In the genomic region with DNA sequence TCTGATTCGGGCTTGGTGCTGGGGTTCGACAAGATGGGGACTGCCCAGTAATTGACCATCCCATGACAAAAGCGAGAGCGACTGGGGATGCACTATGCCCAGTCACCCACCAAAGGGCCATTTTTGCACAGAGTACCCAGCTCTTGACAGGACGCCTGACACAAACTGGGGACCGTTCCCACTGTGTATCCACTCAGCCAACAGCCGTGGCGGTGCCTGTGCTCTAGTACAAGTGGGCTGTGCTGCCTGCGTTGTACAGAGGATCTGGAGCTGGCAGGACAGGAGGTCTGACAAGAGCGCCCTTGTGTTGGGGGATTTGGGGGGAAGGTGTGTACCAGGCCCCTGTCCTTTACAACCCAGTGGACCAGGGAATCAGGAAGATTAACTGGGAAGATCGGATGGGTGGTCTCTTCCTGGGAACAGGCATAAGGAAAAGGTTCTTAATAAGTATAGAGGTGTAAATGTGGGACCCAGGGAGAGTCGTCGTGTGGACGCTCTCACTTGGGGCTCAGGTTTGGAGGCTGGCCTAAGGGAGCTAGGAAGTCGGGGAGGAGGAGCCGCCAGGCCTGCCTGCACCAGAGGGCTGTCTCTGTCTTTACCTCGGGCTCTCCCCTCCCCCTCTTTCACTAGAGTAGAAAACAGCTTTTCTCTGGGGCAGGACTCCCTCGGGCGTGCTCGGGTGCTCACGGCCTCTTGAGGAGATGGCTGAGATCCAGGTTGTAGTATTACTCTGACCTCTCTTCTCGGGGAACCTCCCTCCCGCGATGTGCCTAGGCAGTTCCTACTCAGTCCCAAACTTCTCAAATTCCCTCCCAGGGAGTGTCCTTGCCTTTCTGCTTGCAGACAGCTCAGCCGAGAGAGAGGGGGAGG, we compare ENCODE assay signal across 8 mouse cellular contexts. TPM values are rescaled to one million over a fixed set of nuclear protein-coding genes. Genes with fewer than 3 reads are reported as not detected.
DNase-seq lines count a peak whose midpoint lies in the region; ATAC-seq lines count a peak whose summit lies in the region.

No protein-coding gene starts in this region.

- peak; percentile 76 for ATAC-seq in intestine, embryonic 14.5 days (replicated peaks; ENCODE audit: low FRiP score, low TSS enrichment, low read depth)
- peak; percentile 67 for ATAC-seq in limb, embryonic 13.5 days (ENCODE audit: low FRiP score, low read depth)
- peak; percentile 31 for ATAC-seq in midbrain, embryonic 12.5 days (ENCODE audit: low FRiP score, low read depth)
- ATAC-seq in stomach, embryonic 14.5 days (ENCODE audit: insufficient number of reproducible peaks, insufficient read depth, low FRiP score, low read depth), result peak; percentile 66

- peak overlapping the region; percentile 47 for H3K4me3 ChIP-seq in intestine, embryonic 14.5 days (ENCODE audit: low read depth, low read length)
- peak overlapping the region; percentile 58 for H3K4me3 ChIP-seq in limb, embryonic 13.5 days
- H3K4me3 ChIP-seq in midbrain, embryonic 12.5 days, result peak overlapping the region; percentile 56
- H3K4me3 ChIP-seq in stomach, embryonic 14.5 days (ENCODE audit: low read depth, low read length), result peak overlapping the region; percentile 53

- H3K27me3 ChIP-seq in intestine, embryonic 14.5 days (replicated peaks; ENCODE audit: control insufficient read depth, insufficient read depth, low read length), result no peaks in the 10 kb centered on the region
- no peaks in the 10 kb centered on the region for H3K27me3 ChIP-seq in limb, embryonic 13.5 days
- H3K27me3 ChIP-seq in midbrain, embryonic 12.5 days, result peaks cover 19% of the 10 kb centered on the region
- no peaks in the 10 kb centered on the region for H3K27me3 ChIP-seq in stomach, embryonic 14.5 days (ENCODE audit: control insufficient read depth, insufficient read depth, low read length)

- peak; percentile 36 to 52 for DNase-seq in right cerebral cortex, adult 2 months (ENCODE audit: low spot score in 2 of 2)
- no peak for DNase-seq in right cerebral cortex, postnatal 25 days
- peak; percentile 62 to 69 for DNase-seq in cerebellum, postnatal 14 days
- DNase-seq in gastrocnemius, postnatal 25 days, result peak; percentile 58
- DNase-seq in intestine, embryonic 14.5 days (ENCODE audit: low spot score), result peak; percentile 78

- H3K36me3 ChIP-seq in intestine, embryonic 14.5 days (ENCODE audit: control insufficient read depth, insufficient read depth, low read length), result no peaks in the 10 kb centered on the region
- no peaks in the 10 kb centered on the region for H3K36me3 ChIP-seq in limb, embryonic 13.5 days
- H3K36me3 ChIP-seq in midbrain, embryonic 12.5 days, result no peaks in the 10 kb centered on the region
- no peaks in the 10 kb centered on the region for H3K36me3 ChIP-seq in stomach, embryonic 14.5 days (ENCODE audit: control insufficient read depth, insufficient read depth, low read length)

- WGBS in intestine, embryonic 14.5 days, result 2% methylated on average over 25 of the region's 25 CpGs
- WGBS in limb, embryonic 13.5 days, result 2% methylated on average over 25 of the region's 25 CpGs
- 1% methylated on average over 25 of the region's 25 CpGs for WGBS in midbrain, embryonic 12.5 days
- WGBS in stomach, embryonic 14.5 days, result 2% methylated on average over 25 of the region's 25 CpGs

- peak overlapping the region; percentile 92 for H3K27ac ChIP-seq in intestine, embryonic 14.5 days (ENCODE audit: low read depth)
- peak overlapping the region; percentile 95 for H3K27ac ChIP-seq in limb, embryonic 13.5 days
- H3K27ac ChIP-seq in midbrain, embryonic 12.5 days (replicated peaks), result peak overlapping the region; percentile 56
- peak overlapping the region; percentile 95 for H3K27ac ChIP-seq in stomach, embryonic 14.5 days (ENCODE audit: low read length)

- H3K9me3 ChIP-seq in intestine, embryonic 14.5 days (ENCODE audit: control insufficient read depth, low read length), result no peaks in the 10 kb centered on the region
- H3K9me3 ChIP-seq in limb, embryonic 13.5 days, result no peaks in the 10 kb centered on the region
- no peaks in the 10 kb centered on the region for H3K9me3 ChIP-seq in midbrain, embryonic 12.5 days
- H3K9me3 ChIP-seq in stomach, embryonic 14.5 days (ENCODE audit: control insufficient read depth, low read depth, low read length), result no peaks in the 10 kb centered on the region

- peak overlapping the region; percentile 68 for H3K4me2 ChIP-seq in intestine, embryonic 14.5 days (ENCODE audit: low read length)
- H3K4me2 ChIP-seq in limb, embryonic 13.5 days (replicated peaks), result peak overlapping the region; percentile 77
- peak overlapping the region; percentile 92 for H3K4me2 ChIP-seq in midbrain, embryonic 12.5 days (replicated peaks)
- H3K4me2 ChIP-seq in stomach, embryonic 14.5 days (replicated peaks; ENCODE audit: low read depth, low read length), result peak overlapping the region; percentile 93

- H3K9ac ChIP-seq in intestine, embryonic 14.5 days (ENCODE audit: low read length), result peak overlapping the region; percentile 74
- H3K9ac ChIP-seq in limb, embryonic 13.5 days, result peak overlapping the region; percentile 85
- peak overlapping the region; percentile 71 for H3K9ac ChIP-seq in midbrain, embryonic 12.5 days (replicated peaks)
- peak overlapping the region; percentile 65 for H3K9ac ChIP-seq in stomach, embryonic 14.5 days (replicated peaks; ENCODE audit: low read depth, low read length)

- H3K4me1 ChIP-seq in intestine, embryonic 14.5 days (replicated peaks; ENCODE audit: control insufficient read depth, insufficient read depth, low read length), result peaks cover 47% of the 10 kb centered on the region
- H3K4me1 ChIP-seq in limb, embryonic 13.5 days, result peaks cover 41% of the 10 kb centered on the region
- peaks cover 23% of the 10 kb centered on the region for H3K4me1 ChIP-seq in midbrain, embryonic 12.5 days
- H3K4me1 ChIP-seq in stomach, embryonic 14.5 days (ENCODE audit: control insufficient read depth, insufficient read depth, low read length), result peaks cover 28% of the 10 kb centered on the region

RNA-seq across cellular contexts. Expression of a gene that starts 6.3 kb away (rescaled TPM):
- total RNA-seq in gastrocnemius, postnatal 25 days (2021), result not detected
- 1.3 and 2.3 TPM in 2 replicates for polyA plus RNA-seq in intestine, embryonic 14.5 days (2014; fragmentation: Nextera tagmentation; extraction: Ambion mirVana)
- 1.8 and 3.8 TPM in 2 replicates for polyA plus RNA-seq in limb, embryonic 13.5 days (2015; fragmentation: Nextera tagmentation; extraction: Ambion mirVana)
- not detected in 2 replicates for polyA plus RNA-seq in midbrain, embryonic 12.5 days (2016; fragmentation: Nextera tagmentation; extraction: Ambion mirVana)
- polyA plus RNA-seq in stomach, embryonic 14.5 days (2014; fragmentation: Nextera tagmentation; extraction: Ambion mirVana), result 3.1 TPM in 1 of 2 replicates, not detected in the other

RNA-seq across cellular contexts. Expression of a gene that starts 21.0 kb away (rescaled TPM):
- total RNA-seq in gastrocnemius, postnatal 25 days (2021), result not detected
- 17.6 and 18.7 TPM in 2 replicates for polyA plus RNA-seq in intestine, embryonic 14.5 days (2014; fragmentation: Nextera tagmentation; extraction: Ambion mirVana)
- 38.3 and 39.6 TPM in 2 replicates for polyA plus RNA-seq in limb, embryonic 13.5 days (2015; fragmentation: Nextera tagmentation; extraction: Ambion mirVana)
- 8.1 and 11.7 TPM in 2 replicates for polyA plus RNA-seq in midbrain, embryonic 12.5 days (2016; fragmentation: Nextera tagmentation; extraction: Ambion mirVana)
- 18.7 and 21.0 TPM in 2 replicates for polyA plus RNA-seq in stomach, embryonic 14.5 days (2014; fragmentation: Nextera tagmentation; extraction: Ambion mirVana)
